Mouse (Mus musculus) right cerebral cortex, postnatal 25 days (tissue): ENCODE measurements around the gene Gbx2.

Experiments used
- DNase-seq: peaks from one replicate; pipeline ENCODE4 v3.0.0; 2022

Gene Gbx2

GRCm38 (mm10) chr1:89931120-89931519 lies at the start of gene Gbx2:
Gene Gbx2, minus strand, starts transcription at chr1:89931179.
- DNase-seq = no peak

DNA sequence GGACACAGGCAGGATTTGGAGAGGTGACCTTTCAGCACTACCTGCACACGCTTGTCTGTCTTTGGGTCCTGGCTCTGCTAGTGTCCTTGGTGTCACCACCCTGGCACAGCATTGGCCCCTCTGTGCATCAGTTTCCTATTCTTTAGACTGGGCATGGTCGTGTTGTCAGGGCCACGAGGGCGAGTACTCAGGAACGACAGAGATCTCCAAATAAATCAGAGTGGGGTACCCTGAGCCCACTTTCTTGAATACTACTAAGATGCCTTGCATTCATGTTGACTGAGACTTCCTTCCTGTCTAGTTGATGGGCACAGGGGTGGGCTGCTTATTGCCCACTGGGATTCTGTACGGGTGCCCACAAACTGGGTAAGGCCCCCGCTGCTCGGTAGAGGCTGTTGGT lies 46.3 kb upstream of the Gbx2 start:
- DNase-seq = no peak

DNA sequence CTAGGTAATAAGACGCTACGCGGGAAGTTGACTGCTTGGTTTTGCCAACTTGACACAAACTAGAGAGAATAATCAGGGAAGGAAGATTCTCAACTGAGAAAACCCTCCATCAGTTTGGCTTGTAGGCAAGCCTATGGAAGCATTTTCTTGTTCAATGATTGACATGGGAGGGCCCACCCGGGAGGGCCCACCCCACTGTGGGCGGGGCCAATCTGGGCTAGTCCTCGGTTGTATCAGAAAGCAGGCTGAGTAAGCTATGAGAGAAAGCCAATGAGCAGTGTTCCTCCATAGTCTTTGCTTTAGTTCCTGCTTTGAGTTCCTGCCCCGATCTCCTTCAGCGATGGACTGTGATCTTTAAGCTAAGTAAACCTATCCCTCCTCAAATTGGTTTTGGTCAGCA lies 45.4 kb upstream of the Gbx2 start:
- DNase-seq = no peak

GRCm38 (mm10) chr1:89974541-89974940 lies 43.6 kb upstream of the Gbx2 start:
- no peak for DNase-seq

GRCm38 (mm10) chr1:89971848-89972247 lies 40.9 kb upstream of the Gbx2 start:
- DNase-seq = no peak

- no peak for DNase-seq
Measured at GRCm38 (mm10) chr1:89969714-89970110, 38.7 kb upstream of the Gbx2 start.

- no peak for DNase-seq
Measured at GRCm38 (mm10) chr1:89969072-89969713, 38.2 kb upstream of the Gbx2 start.

- DNase-seq = peak; percentile 73
Measured at GRCm38 (mm10) chr1:89968111-89968851, 37.3 kb upstream of the Gbx2 start.

DNA sequence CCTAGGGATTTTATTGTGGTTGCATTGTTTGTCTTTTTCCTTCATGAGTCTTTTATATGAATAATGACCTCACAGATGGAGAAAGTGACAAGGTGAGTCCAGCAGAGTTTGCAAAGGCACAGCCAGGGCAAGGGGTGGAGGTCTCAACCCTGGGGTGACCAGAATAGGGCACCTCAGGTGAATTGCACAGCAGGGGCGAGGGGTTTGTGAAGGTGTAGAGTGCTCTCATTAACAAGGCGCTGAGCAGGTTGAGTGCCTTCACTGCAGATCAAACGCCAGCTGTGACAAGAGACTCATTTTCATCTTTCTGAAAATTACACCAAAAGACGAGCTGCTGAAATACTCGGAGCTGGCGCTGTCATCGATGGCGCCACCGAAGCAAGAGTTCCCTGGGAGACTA lies 36.6 kb upstream of the Gbx2 start:
- DNase-seq = no peak

- DNase-seq = no peak
Measured at GRCm38 (mm10) chr1:89964426-89964825, 33.4 kb upstream of the Gbx2 start.

DNA sequence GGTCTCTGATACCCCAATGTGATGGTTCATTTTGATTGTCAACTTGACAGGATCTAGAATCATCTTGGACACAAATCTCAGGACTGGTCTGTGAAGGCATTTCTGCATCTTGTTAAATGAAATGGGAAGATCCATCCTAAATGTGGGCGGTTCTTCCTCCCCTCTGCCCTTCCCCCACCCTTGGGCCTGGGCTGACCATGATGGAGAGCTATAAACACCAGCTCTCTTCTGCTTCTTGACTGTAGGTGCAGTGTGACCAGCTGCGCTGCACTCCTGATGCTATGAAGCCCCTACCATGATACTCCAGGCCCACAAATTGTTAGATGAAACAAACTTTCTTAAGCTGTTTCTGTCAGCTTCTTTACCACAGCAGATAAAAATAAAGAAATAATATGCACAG lies 32.3 kb upstream of the Gbx2 start:
- DNase-seq = no peak

DNA sequence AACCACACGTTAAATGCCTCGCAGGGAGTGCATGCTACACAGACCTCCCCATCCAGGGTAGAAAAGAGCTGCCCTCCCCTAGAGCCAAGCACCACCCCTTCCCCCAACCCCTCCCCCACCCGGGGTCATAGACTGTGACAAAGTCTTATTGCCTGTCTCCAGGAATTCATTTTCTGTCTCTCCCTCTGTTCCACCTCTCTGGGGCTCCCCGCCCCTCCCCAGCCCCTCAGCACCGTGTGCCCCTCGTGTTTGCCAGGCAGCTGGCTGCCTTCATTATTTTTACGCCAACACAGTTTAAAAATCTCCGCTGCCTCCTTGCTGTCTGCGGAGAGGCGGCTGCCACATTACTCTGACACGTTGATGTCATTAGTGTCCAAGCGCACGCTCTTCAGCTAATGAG lies 31.1 kb upstream of the Gbx2 start:
- DNase-seq = no peak

GRCm38 (mm10) chr1:89959393-89959792 lies 28.4 kb upstream of the Gbx2 start:
- DNase-seq = no peak

DNA sequence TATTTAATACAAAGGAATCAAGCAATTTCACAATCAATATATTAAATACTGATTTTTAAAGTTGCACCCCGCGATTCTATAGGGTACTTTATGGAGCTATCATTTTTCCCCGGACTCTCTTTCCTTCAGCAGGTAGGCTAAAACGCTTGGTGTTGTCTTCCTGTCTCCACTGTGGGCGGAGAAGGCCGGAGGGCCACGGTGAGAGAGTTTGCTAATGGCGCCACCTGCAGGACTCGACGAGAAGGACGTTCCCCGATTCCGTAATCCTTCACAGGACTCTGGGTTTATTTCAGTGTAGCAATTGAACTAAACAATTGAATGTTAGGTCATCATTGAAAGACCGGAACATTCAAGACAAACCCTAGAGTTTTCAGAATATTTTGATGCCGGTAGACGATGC lies 12.2 kb upstream of the Gbx2 start:
- no peak for DNase-seq

DNA sequence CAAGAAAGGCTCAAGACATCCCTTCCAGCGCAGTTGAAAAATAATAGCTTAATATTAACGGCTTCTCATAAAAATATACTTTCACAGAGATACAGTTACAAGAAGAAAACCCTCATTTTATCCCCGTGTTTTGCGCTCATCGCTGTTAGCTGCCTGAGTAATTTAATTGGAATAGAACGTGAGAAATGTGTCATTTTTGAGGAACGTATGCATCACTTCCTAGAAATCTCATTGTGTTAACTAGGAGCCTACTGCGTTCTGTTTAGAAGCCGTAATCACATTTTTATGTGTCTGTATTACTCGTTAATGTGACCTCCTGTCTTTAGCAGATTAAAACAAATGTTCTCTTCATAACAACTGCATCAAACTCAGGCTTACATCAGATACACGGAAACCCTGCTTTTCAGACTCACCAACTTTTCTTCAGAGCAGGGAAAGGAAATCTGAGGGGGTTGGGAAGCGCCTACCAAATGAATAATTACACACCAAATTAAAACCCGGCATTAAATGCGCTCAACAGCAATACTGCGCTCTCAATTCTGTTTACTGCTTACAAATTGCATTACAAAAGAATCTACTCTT lies 11.5 kb upstream of the Gbx2 start:
- DNase-seq = no peak

GRCm38 (mm10) chr1:89941701-89942381 lies 10.9 kb upstream of the Gbx2 start:
- no peak for DNase-seq

- no peak for DNase-seq
Measured at GRCm38 (mm10) chr1:89940961-89941524, 10.1 kb upstream of the Gbx2 start.

GRCm38 (mm10) chr1:89939981-89940726 lies 9.2 kb upstream of the Gbx2 start:
- DNase-seq = no peak

DNA sequence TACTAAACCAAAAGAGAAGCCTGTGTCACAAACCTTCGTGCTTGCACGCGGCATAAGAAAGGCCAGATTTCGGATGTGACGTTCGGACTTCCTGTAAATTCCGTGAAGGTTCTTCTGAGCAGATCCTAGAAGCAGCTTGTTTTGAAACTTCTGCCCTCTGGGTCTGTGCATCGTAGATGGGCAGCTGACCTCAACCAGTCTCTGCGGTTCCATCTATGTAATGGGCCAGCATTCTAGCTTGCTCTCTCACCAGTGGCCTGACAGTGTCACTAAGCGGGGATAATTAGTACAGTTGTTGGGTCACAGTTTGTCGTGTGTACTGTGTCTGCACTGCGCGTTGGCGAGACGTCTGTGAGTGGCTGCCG lies 8.6 kb upstream of the Gbx2 start:
- no peak for DNase-seq

GRCm38 (mm10) chr1:89938884-89939595 lies 8.1 kb upstream of the Gbx2 start:
- DNase-seq = no peak

GRCm38 (mm10) chr1:89935493-89936348 lies 4.7 kb upstream of the Gbx2 start:
- no peak for DNase-seq
